Mouse (Mus musculus) midbrain, postnatal 0 days (tissue): ENCODE measurements around the gene Sis. TPM values are rescaled to one million over a fixed set of nuclear protein-coding genes. Genes with fewer than 3 reads are reported as not detected.
A peak's percentile ranks its signal among the peaks of the same experiment; 100 is the strongest.

Experiments used
- ATAC-seq: fragments of 200-750 bp; cut with Nextera tagmentation; 2 replicates; pipeline ENCODE4 v1.8.0; 2017; ENCODE audit warnings: moderate number of reproducible peaks, mild to moderate bottlenecking, moderate TSS enrichment, moderate library complexity; ENCODE audit not compliant: low FRiP score
- DNase-seq: peaks from one replicate; pipeline ENCODE4 v3.0.0-alpha.2; 2015; ENCODE audit warnings: low spot score
- H3K27ac ChIP-seq: fragments of 300-500 bp; sonication (generic); 2 replicates; pipeline ENCODE4 v1.5.1; 2014; ENCODE audit warnings: low read depth, mild to moderate bottlenecking, low read length, mixed read lengths
- H3K27me3 ChIP-seq: fragments of 300-500 bp; sonication (generic); 2 replicates; pipeline ENCODE4 v1.6.1; 2014; ENCODE audit warnings: low read length, control low read depth, mixed read lengths; ENCODE audit not compliant: insufficient read depth
- H3K36me3 ChIP-seq: fragments of 300-500 bp; sonication (generic); 2 replicates; pipeline ENCODE4 v1.6.1; 2014; ENCODE audit warnings: low read length, control low read depth, mixed read lengths; ENCODE audit not compliant: insufficient read depth
- H3K4me1 ChIP-seq: fragments of 300-500 bp; sonication (generic); 2 replicates; pipeline ENCODE4 v1.6.1; 2014; ENCODE audit warnings: mild to moderate bottlenecking, control low read depth, antibody characterized with exemption, low read length, mixed read lengths; ENCODE audit not compliant: insufficient read depth
- H3K4me2 ChIP-seq: fragments of 300-500 bp; sonication (generic); 2 replicates; pipeline ENCODE4 v1.6.1; 2014; ENCODE audit warnings: low read depth, mild to moderate bottlenecking, low read length, mixed read lengths; ENCODE audit not compliant: poor library complexity, severe bottlenecking
- H3K4me3 ChIP-seq: fragments of 300-500 bp; sonication (generic); 2 replicates; pipeline ENCODE4 v1.5.1; 2014; ENCODE audit warnings: low read depth, mild to moderate bottlenecking, low read length, moderate library complexity
- H3K9ac ChIP-seq: fragments of 300-500 bp; sonication (generic); replicated peaks from 2 replicates; pipeline ENCODE4 v1.6.1; 2014; ENCODE audit warnings: mild to moderate bottlenecking, low read length, moderate library complexity, mixed read lengths; ENCODE audit not compliant: poor library complexity, severe bottlenecking
- H3K9me3 ChIP-seq: fragments of 300-500 bp; sonication (generic); 2 replicates; pipeline ENCODE4 v1.6.1; 2016; ENCODE audit warnings: low read length, control low read depth
- CTCF ChIP-seq: IDR thresholded peaks from 2 replicates; pipeline ENCODE4 v1.5.1; 2016; ENCODE audit warnings: antibody characterized with exemption, mild to moderate bottlenecking
- WGBS: fragments of 180-500 bp; shearing (Covaris S2); extraction: QIAGEN DNeasy Blood & Tissue Kit; methylation state at CpG from one replicate; pipeline ENCODE4 v1.1.7; 2014; 5-methylcytosine and 5-hydroxymethylcytosine counted together
- polyA plus RNA-seq: library from polyadenylated mRNA; unstranded; fragments of >200 nt; fragmentation: Nextera tagmentation; extraction: Ambion mirVana; gene quantifications from 2 replicates; pipeline ENCODE4 v1.2.1, GENCODE M21; 2015
- total RNA-seq: library from RNA; depleted of rRNA; stranded (reverse); fragments of >200 nt; gene quantifications from 2 replicates; pipeline ENCODE4 v1.2.3, GENCODE M21; 2014; rRNA removed

Gene Sis
- total and polyA plus RNA-seq, 2 experiments from 2014 or later, result 0.07 TPM; not detected in 1

DNA sequence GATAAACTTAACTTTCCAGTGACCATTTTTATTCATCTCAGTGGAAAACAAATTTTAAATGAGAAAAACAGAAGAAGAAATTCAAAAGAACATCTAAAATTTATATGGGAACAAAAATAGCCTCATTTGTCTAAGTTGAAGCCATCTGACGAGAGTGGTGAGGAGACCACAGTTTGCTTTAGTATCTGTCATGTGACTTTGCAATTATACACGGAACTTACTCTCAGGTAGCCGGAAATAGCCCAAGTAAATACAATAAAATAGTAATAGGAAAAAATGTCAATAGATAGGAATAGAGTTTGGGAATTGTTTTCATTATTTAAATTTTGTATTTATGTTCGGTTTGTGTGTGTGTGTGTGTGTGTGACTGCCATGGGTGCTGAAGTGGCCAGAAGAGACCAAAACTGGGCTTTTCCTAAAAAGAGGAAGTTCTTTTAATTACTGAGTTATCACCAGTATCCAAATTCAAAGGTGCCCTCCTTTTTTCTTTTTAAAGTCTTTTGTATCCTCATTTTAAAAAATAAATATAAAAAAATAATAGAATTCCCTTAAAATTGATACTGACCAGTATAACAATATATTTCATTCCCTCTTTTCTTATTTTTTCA lies 48.6 kb downstream of the Sis start:
- Histone ChIP-seq H3K9ac (no peak overlapping the region), H3K4me3 (no peak overlapping the region), H3K4me2 (no peak overlapping the region), H3K27ac (no peak overlapping the region), H3K9me3 (no peaks in the 10 kb centered on the region), H3K4me1 (no peaks in the 10 kb centered on the region), H3K36me3 (no peaks in the 10 kb centered on the region), H3K27me3 (no peaks in the 10 kb centered on the region)
- TF ChIP-seq CTCF, result no peak
- WGBS, result 86% methylated on average over 4 of the region's 4 CpGs
- ATAC-seq, result no peak
- no peak for DNase-seq

DNA sequence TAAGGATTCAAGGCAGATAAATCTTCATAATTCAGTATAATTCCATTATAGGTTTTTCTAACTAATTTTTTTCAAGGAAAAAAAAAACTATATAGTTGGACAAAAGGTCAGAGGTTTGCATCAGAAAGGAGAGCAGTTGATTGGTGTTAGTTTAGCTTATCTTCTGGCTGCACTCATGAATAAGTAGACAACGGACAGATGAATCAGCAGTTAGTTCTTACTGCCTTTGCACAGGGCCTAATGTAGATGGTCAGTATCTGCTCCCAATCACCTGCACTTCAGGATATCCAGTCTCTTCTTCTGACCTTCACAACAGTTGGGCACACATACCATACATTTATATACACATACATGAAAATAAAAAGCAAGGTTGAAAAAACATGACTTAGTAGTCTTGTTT lies 85.2 kb downstream of the Sis start:
- whole genome bisulfite sequencing, result 95% methylated on average over 1 of the region's 1 CpGs

DNA sequence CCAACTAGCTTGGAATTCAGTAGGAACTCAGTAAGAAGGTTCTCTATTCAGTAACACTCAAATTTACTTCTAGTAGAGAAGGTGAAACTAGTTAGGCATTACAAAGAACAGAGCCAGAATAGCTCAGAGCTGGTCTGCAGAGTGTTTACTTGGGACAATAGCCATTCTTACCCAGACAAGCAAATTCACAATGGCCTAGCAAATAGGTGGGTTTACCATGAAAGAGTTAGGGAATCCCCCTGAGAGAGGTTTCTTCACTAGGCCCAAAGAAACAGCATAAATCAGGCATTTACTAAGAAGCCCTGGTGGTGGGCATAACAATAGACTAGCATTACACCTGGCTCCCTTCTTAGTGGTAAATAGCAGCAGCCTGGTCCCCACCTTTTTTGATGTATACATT lies 99.5 kb downstream of the Sis start:
- Histone ChIP-seq H3K9me3 (no peaks in the 10 kb centered on the region), H3K4me3 (no peak overlapping the region), H3K27me3 (no peaks in the 10 kb centered on the region), H3K9ac (no peak overlapping the region), H3K27ac (no peak overlapping the region), H3K36me3 (no peaks in the 10 kb centered on the region), H3K4me1 (no peaks in the 10 kb centered on the region), H3K4me2 (no peak overlapping the region)
- ATAC-seq, result no peak
- no peak for DNase-seq
- TF ChIP-seq CTCF, result no peak

More for the DNA sequence above, 85.2 kb downstream of the Sis start:
- no peaks in the 10 kb centered on the region for H3K4me1 ChIP-seq
- no peak overlapping the region for H3K27ac ChIP-seq
- ATAC-seq (no peak), DNase-seq (no peak)
- no peak overlapping the region for H3K9ac ChIP-seq
- no peak for TF ChIP-seq CTCF
- no peak overlapping the region for H3K4me2 ChIP-seq
- H3K27me3 ChIP-seq, result no peaks in the 10 kb centered on the region
- H3K36me3 ChIP-seq, result no peaks in the 10 kb centered on the region
- no peak overlapping the region for H3K4me3 ChIP-seq
- no peaks in the 10 kb centered on the region for H3K9me3 ChIP-seq

DNA sequence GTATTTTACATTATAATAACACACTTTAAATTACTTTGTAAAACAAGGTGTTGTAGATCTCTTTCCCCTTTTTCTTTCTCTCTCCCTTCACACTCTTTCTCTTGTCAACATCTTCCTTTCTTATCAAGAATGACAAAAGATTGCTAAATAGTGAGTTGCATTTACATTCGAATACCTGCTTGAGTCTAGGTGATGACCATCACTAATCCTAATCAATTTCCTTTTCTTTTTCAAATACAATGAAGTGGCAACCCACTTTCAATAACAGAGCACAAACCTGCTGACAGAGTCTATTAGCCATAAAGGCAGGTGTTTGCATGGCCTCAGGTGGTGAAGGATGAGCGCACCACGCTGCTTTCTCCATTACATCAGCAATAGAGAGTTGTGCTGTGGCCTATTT lies 108.9 kb downstream of the Sis start:
- no peaks in the 10 kb centered on the region for H3K9me3 ChIP-seq
- DNase-seq (no peak), ATAC-seq (no peak)
- H3K4me3 ChIP-seq, result no peak overlapping the region
- no peaks in the 10 kb centered on the region for H3K27me3 ChIP-seq
- no peak for TF ChIP-seq CTCF
- 87% methylated on average over 3 of the region's 3 CpGs for WGBS
- H3K36me3 ChIP-seq, result no peaks in the 10 kb centered on the region
- no peak overlapping the region for H3K4me2 ChIP-seq
- H3K9ac ChIP-seq, result no peak overlapping the region
- H3K27ac ChIP-seq, result no peak overlapping the region
- H3K4me1 ChIP-seq, result no peaks in the 10 kb centered on the region

DNA sequence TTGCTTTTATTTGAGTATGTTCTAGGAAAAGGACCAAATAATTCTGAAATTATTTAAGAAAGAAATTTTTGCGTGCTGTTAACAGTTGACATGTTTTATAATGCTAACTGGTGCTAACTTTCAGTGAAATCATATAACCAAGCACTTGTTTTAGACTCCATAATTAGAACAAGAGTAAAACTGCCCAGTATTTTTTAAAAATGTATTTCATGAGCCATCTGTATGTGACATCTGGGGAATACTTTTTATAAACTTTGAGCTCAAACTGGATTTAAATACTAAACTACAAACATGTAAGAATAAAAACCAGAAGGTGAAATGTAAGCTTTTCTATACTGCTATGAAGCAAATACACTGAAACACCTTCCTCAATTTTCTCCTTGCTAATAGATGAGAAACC lies 112.3 kb downstream of the Sis start:
- no peak for ATAC-seq
- H3K9ac ChIP-seq, result no peak overlapping the region
- no peak for TF ChIP-seq CTCF
- WGBS, result 93% methylated on average over 1 of the region's 1 CpGs
- no peak for DNase-seq
- no peaks in the 10 kb centered on the region for H3K36me3 ChIP-seq
- no peaks in the 10 kb centered on the region for H3K9me3 ChIP-seq
- H3K27me3 ChIP-seq, result no peaks in the 10 kb centered on the region
- no peak overlapping the region for H3K4me3 ChIP-seq
- H3K27ac ChIP-seq, result no peak overlapping the region
- H3K4me1 ChIP-seq, result no peaks in the 10 kb centered on the region
- H3K4me2 ChIP-seq, result no peak overlapping the region

DNA sequence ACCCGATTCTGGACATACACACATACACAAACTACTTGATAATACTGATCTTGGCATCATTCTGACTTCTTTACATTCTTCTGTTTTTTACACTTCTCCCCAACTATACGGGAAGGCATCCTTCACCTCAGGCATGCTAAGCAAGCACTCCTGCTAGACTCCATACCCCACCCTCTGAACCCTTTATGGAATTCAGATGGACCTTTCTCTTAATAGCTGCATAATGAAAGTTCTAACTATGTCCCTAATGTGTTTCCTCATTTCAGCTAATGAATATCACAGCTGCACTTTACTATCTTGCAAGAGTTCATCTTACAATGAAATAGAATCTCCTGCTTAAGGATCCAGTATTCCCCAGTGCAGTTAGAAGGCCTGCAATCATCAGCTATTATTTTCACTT lies 127.0 kb downstream of the Sis start:
- Histone ChIP-seq H3K27me3 (no peaks in the 10 kb centered on the region), H3K27ac (no peak overlapping the region), H3K4me3 (no peak overlapping the region), H3K36me3 (no peaks in the 10 kb centered on the region), H3K9me3 (no peaks in the 10 kb centered on the region), H3K4me2 (no peak overlapping the region), H3K4me1 (no peaks in the 10 kb centered on the region), H3K9ac (no peak overlapping the region)
- TF ChIP-seq CTCF, result no peak
- DNase-seq (peak; percentile 31), ATAC-seq (no peak)
- 78% methylated on average over 2 of the region's 2 CpGs for WGBS

Other genes with a start within 250 kb of the Sis start
- 31.9 and 38.8 TPM in 2 replicates for gene Slitrk3, start 89.9 kb upstream of the Sis start, total RNA-seq
- 22.4 and 23.0 TPM in 2 replicates for gene Slitrk3, start 89.9 kb upstream of the Sis start, polyA plus RNA-seq